Mouse (Mus musculus) cortical plate, adult 2 months (tissue): ENCODE results near the gene Slc19a1.

ENCODE experiments used
- CTCF ChIP-seq: fragments of 200-500 bp; IDR thresholded peaks from 2 replicates; pipeline ENCODE4 v1.5.1; 2011; ENCODE audit warnings: mild to moderate bottlenecking, control low read depth, low read length; ENCODE audit not compliant: insufficient read depth; ENCODE audit errors: extremely low read depth
- POLR2A ChIP-seq: fragments of 200-500 bp; IDR thresholded peaks from 2 replicates; pipeline ENCODE4 v1.6.1; 2011; ENCODE audit warnings: mild to moderate bottlenecking, low read length, control low read depth; ENCODE audit not compliant: insufficient read depth; ENCODE audit errors: extremely low read depth

- TF ChIP-seq POLR2A (no peak), CTCF (no peak)
These were observed 16.6 kb downstream of the Slc19a1 start for GRCm38 (mm10) chr10:77048606-77049005.
